Mouse (Mus musculus): ENCODE results near the gene Pitpnb. TPM values are rescaled to one million over a fixed set of nuclear protein-coding genes. Genes with fewer than 3 reads are reported as not detected.

Pitpnb gene
- polyA plus RNA-seq, 1 experiment, result 54.1 TPM

DNA sequence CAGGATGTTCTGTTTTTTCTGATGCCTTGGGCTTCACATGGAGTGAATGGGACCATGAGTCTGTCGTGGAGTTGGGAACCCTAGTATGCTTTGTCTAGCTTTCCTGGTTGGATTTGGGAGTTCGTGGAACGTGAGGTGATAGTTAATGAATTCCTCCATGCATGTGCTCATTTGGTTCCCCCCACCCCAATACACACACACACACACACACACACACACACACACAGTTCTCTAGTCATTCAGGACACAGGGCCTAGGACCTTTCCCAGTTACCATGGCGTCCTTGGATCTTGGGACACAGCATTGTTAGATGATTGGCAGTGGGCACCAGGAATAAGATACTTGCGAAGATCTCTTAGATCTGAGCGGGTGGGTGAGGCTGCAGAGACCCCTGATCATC is 98.3 kb downstream of the Pitpnb start:
- Histone ChIP-seq H3K36me3 (ENCODE audit: control insufficient read depth, insufficient read depth) (no peaks in the 10 kb centered on the region), H3K4me3 (ENCODE audit: insufficient read depth, poor library complexity, severe bottlenecking) (no peak overlapping the region), H3K79me3 (ENCODE audit: low read depth) (no peaks in the 10 kb centered on the region), H3K27me3 (ENCODE audit: control insufficient read depth, insufficient read depth, insufficient read length) (peaks cover 80% of the 10 kb centered on the region), H3K79me2 (ENCODE audit: control insufficient read depth, insufficient read depth) (no peaks in the 10 kb centered on the region), H3ac (ENCODE audit: control insufficient read depth, insufficient read length, low read depth) (no peak overlapping the region)
- TF ChIP-seq MYOG (IDR thresholded peaks at IDR 0.05; ENCODE audit: control insufficient read depth, extremely low read depth, insufficient read length) (no peak), MYOD1 (IDR thresholded peaks at IDR 0.05; ENCODE audit: control insufficient read depth, insufficient read length, low read depth) (no peak), CEBPB (IDR thresholded peaks at IDR 0.05; ENCODE audit: low read depth) (no peak)

DNA sequence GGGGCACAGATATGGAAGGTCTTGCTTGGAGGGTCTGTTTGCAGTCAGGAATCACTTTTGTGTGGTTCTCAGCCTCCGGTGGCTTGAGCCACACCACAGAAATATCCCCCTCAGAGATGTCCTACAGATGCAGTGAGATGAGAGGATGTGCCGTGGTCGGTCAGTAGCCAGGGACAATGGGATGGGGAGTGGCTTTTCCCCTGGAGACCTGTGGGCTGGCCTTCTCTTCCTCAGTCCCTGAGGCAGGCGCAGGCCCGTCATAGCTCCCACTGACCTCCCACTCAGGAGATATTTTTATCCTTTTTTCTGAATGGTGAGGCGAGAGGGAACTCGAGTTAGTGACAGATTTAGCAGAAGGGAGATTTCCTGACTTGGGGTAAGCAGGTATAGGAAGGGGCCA is 99.2 kb downstream of the Pitpnb start:
- peaks cover 80% of the 10 kb centered on the region for H3K27me3 ChIP-seq (ENCODE audit: control insufficient read depth, insufficient read depth, insufficient read length)

DNA sequence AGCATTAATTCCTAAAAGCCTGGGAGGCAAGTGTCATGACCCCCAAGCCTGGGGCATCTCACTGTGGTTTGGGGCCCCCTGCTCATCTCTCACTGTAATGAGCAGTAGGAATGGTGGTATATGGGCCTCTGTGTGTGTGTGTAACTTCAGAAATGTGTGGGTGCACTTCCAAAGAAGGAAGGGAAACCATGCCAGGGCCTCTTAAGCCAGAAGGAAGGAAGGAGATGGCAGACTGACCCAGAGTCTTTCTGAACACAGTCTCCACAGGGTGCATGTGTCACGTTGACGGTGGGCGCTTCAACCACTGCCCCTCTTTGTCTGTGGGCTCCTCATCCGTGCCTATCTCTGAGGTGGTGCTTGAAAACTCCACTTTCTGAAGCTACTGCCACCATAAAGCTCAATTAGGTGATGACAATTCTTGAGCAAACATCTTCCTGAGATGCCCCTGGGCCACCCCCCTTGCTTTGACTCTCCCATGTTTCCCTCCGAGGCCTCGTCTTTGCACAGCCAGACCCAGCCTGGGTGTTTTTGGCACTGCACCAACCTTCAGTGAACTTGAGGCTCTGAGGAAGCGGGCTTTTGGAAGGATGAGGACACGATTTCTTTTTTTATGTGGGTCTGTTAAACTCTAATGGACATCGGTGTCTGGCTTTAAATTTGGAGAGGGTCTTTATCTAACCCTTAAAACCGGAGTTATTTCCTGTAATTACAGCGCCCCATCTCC is 100.6 kb downstream of the Pitpnb start:
- no peaks in the 10 kb centered on the region for H3K79me2 ChIP-seq (ENCODE audit: control insufficient read depth, insufficient read depth)
- no peaks in the 10 kb centered on the region for H3K36me3 ChIP-seq (ENCODE audit: control insufficient read depth, insufficient read depth)
- TF ChIP-seq MYOG (IDR thresholded peaks at IDR 0.05; ENCODE audit: control insufficient read depth, extremely low read depth, insufficient read length) (no peak), FOSL1 (IDR thresholded peaks at IDR 0.05; ENCODE audit: insufficient read depth, low read length, poor library complexity, severe bottlenecking) (no peak), MYOD1 (IDR thresholded peaks at IDR 0.05; ENCODE audit: control insufficient read depth, insufficient read length, low read depth) (no peak), USF1 (IDR thresholded peaks at IDR 0.05; ENCODE audit: low read depth) (no peak), CEBPB (IDR thresholded peaks at IDR 0.05; ENCODE audit: low read depth) (no peak), CTCF (IDR thresholded peaks at IDR 0.05; ENCODE audit: control insufficient read depth, insufficient read depth, insufficient read length) (no peak), MAX (IDR thresholded peaks at IDR 0.05) (no peak)
- no peak overlapping the region for H3K4me3 ChIP-seq (ENCODE audit: insufficient read depth, poor library complexity, severe bottlenecking)
- H3K79me3 ChIP-seq (ENCODE audit: low read depth), result no peaks in the 10 kb centered on the region
- H3K27me3 ChIP-seq (ENCODE audit: control insufficient read depth, insufficient read depth, insufficient read length), result peaks cover 85% of the 10 kb centered on the region
- H3ac ChIP-seq (ENCODE audit: control insufficient read depth, insufficient read length, low read depth), result no peak overlapping the region

More for the DNA sequence above, 99.2 kb downstream of the Pitpnb start:
- Histone ChIP-seq H3ac (ENCODE audit: control insufficient read depth, insufficient read length, low read depth) (no peak overlapping the region), H3K79me2 (ENCODE audit: control insufficient read depth, insufficient read depth) (no peaks in the 10 kb centered on the region), H3K4me3 (ENCODE audit: insufficient read depth, poor library complexity, severe bottlenecking) (no peak overlapping the region), H3K79me3 (ENCODE audit: low read depth) (no peaks in the 10 kb centered on the region), H3K36me3 (ENCODE audit: control insufficient read depth, insufficient read depth) (no peaks in the 10 kb centered on the region)
- no peak for TF ChIP-seq CTCF (IDR thresholded peaks at IDR 0.05; ENCODE audit: control insufficient read depth, insufficient read depth, insufficient read length)
- TF ChIP-seq USF1 (IDR thresholded peaks at IDR 0.05; ENCODE audit: low read depth), result no peak
- TF ChIP-seq CEBPB (IDR thresholded peaks at IDR 0.05; ENCODE audit: low read depth), result no peak
- no peak for TF ChIP-seq MAX (IDR thresholded peaks at IDR 0.05)
- TF ChIP-seq MYOG (IDR thresholded peaks at IDR 0.05; ENCODE audit: control insufficient read depth, extremely low read depth, insufficient read length), result no peak
- no peak for TF ChIP-seq FOSL1 (IDR thresholded peaks at IDR 0.05; ENCODE audit: insufficient read depth, low read length, poor library complexity, severe bottlenecking)
- TF ChIP-seq MYOD1 (IDR thresholded peaks at IDR 0.05; ENCODE audit: control insufficient read depth, insufficient read length, low read depth), result no peak

DNA sequence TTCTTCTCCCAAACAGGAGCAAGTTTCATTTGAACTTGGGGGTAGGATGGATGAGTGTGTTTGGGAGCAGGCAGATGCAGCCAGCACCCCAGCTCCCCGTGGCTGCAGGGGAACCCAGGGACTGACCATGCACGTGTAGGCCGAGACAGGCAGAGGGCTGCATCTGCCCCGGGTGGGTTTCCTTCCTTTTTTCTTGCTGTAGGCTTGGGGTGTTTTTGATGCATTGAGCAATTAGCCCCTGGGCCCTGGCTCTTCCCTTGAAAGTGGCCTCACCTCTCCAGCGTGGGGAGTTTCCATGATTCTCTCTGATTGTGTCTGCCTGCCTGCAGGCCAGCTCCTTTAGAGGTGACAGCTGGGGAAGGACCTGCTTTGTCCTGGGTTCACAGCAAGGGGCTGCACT is 102.3 kb downstream of the Pitpnb start:
- no peaks in the 10 kb centered on the region for H3K36me3 ChIP-seq (ENCODE audit: control insufficient read depth, insufficient read depth)
- peaks cover 87% of the 10 kb centered on the region for H3K27me3 ChIP-seq (ENCODE audit: control insufficient read depth, insufficient read depth, insufficient read length)
- H3K79me2 ChIP-seq (ENCODE audit: control insufficient read depth, insufficient read depth), result no peaks in the 10 kb centered on the region
- H3ac ChIP-seq (ENCODE audit: control insufficient read depth, insufficient read length, low read depth), result no peak overlapping the region
- H3K4me3 ChIP-seq (ENCODE audit: insufficient read depth, poor library complexity, severe bottlenecking), result no peak overlapping the region
- no peak for TF ChIP-seq CTCF (IDR thresholded peaks at IDR 0.05; ENCODE audit: control insufficient read depth, insufficient read depth, insufficient read length)
- TF ChIP-seq MAX (IDR thresholded peaks at IDR 0.05), result no peak
- no peak for TF ChIP-seq USF1 (IDR thresholded peaks at IDR 0.05; ENCODE audit: low read depth)
- TF ChIP-seq CEBPB (IDR thresholded peaks at IDR 0.05; ENCODE audit: low read depth), result no peak
- TF ChIP-seq MYOD1 (IDR thresholded peaks at IDR 0.05; ENCODE audit: control insufficient read depth, insufficient read length, low read depth), result no peak
- no peak for TF ChIP-seq MYOG (IDR thresholded peaks at IDR 0.05; ENCODE audit: control insufficient read depth, extremely low read depth, insufficient read length)
- no peak for TF ChIP-seq FOSL1 (IDR thresholded peaks at IDR 0.05; ENCODE audit: insufficient read depth, low read length, poor library complexity, severe bottlenecking)
- no peaks in the 10 kb centered on the region for H3K79me3 ChIP-seq (ENCODE audit: low read depth)

DNA sequence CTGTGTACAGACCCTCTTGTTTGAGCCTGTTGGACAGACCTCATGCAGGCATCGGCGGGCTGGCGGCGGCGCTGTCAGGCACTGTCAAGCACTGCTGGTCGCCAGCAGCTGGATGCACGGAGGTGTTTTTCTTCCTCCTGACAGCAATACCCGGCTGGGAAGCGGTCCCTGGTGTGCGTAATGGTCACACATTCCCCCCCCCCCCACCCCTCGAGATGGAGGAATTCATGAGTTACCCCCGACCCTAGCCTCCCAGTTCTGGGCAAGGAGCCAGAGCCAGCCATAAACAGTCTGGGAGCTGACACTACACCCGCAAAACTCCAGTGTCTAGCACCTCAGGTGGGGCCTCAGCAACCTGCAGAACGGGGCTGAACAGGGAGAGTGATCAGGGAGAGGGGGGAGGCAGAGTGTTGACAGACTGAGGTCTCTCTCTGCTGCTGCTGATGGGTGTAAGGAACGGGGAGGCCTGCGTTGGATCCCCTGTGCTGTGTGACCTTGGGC is 103.8 kb downstream of the Pitpnb start:
- Histone ChIP-seq H3ac (ENCODE audit: control insufficient read depth, insufficient read length, low read depth) (no peak overlapping the region), H3K27me3 (ENCODE audit: control insufficient read depth, insufficient read depth, insufficient read length) (peaks cover 79% of the 10 kb centered on the region)

More for the DNA sequence above, 103.8 kb downstream of the Pitpnb start:
- no peak for TF ChIP-seq MYOG (IDR thresholded peaks at IDR 0.05; ENCODE audit: control insufficient read depth, extremely low read depth, insufficient read length)
- TF ChIP-seq CTCF (IDR thresholded peaks at IDR 0.05; ENCODE audit: control insufficient read depth, insufficient read depth, insufficient read length), result no peak
- TF ChIP-seq CEBPB (IDR thresholded peaks at IDR 0.05; ENCODE audit: low read depth), result no peak
- no peak for TF ChIP-seq MYOD1 (IDR thresholded peaks at IDR 0.05; ENCODE audit: control insufficient read depth, insufficient read length, low read depth)
- no peak for TF ChIP-seq FOSL1 (IDR thresholded peaks at IDR 0.05; ENCODE audit: insufficient read depth, low read length, poor library complexity, severe bottlenecking)
- no peak for TF ChIP-seq MAX (IDR thresholded peaks at IDR 0.05)
- no peak for TF ChIP-seq USF1 (IDR thresholded peaks at IDR 0.05; ENCODE audit: low read depth)
- Histone ChIP-seq H3K4me3 (ENCODE audit: insufficient read depth, poor library complexity, severe bottlenecking) (no peak overlapping the region), H3K79me3 (ENCODE audit: low read depth) (no peaks in the 10 kb centered on the region), H3K36me3 (ENCODE audit: control insufficient read depth, insufficient read depth) (no peaks in the 10 kb centered on the region), H3K79me2 (ENCODE audit: control insufficient read depth, insufficient read depth) (no peaks in the 10 kb centered on the region)
